Mouse (Mus musculus): ENCODE results near the gene Mtmr11.
"Not testable (repeated sequence)": the region's sequence is repeated elsewhere in the genome, so short reads cannot be mapped to it uniquely, and the experiment has no call there.

Gene Mtmr11

DNA sequence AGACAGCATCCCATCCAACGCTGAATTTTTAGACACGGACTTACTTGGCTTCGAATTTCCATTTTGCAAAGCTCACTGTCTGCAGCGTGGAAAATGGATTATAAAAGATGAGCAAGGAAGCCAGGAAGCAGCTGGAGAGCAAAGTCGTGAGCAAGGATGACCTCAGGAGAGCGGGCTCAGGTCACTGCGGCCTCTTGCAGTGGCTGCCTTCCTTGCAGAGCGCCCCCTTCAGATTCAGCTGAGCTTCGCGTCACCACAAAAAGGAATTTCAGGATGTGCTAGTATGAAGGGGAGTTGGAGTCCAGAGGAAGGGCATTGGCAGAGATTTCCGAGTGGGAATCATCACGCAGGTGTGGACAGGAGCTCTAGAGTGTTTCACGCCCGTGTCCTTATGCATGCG, 47.4 kb downstream of the Mtmr11 start:
- DNase-seq (ENCODE audit: low spot score in 2 of 2) = no peak

DNA sequence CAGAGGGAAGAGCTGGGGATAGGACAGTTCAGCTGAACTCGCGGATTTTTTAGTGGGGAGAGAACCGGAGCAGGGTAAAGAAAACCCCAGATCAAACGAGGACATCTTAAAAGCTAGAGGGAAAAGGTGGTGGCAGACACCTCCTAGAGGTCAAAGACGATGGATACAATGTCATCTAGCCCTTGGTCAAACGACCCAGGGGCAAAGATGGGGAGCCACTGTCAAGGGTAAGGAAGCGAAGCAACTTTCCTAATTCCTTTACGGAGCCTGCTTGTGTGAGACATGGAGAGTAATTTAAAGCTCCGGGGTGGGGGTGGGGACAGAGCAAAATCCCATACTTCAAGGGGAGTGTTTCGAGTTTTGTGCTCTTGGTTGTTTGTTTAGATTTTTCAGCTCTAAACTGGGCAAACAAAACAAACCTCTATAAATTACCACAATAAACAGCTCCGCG, 57.4 kb downstream of the Mtmr11 start:
- peak; percentile 54 to 60 for DNase-seq (ENCODE audit: low spot score in 2 of 2)

- DNase-seq (ENCODE audit: low spot score in 2 of 2) = peak; percentile 76 to 77
Observed at GRCm38 (mm10) chr3:96219661-96220130, 57.9 kb downstream of the Mtmr11 start, which contains the start of the genes Bola1 and Hist2h2ab. Gene Bola1, minus strand, starts transcription at chr3:96219709. Gene Hist2h2ab, plus strand, starts transcription at chr3:96219865.

DNA sequence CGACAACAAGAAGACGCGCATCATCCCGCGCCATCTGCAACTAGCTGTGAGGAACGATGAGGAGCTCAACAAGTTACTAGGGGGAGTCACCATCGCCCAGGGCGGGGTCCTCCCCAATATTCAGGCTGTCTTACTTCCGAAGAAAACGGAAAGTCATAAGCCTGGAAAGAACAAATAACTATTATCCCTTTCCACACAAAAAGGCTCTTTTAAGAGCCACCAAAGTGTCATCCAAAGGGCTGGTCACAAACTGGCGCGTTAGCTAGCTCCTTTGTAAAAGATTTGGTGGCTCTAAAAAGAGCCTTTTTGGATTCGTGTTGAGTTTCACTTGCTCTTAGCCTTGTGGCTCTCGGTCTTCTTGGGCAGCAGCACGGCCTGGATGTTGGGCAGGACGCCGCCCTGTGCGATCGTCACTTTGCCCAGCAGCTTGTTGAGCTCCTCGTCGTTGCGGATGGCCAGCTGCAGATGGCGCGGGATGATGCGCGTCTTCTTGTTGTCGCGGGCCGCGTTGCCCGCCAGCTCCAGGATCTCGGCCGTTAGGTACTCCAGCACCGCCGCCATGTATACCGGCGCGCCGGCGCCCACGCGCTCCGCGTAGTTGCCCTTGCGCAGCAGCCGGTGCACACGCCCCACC, 58.4 kb downstream of the Mtmr11 start:
- DNase-seq (ENCODE audit: low spot score in 2 of 2) = not testable (repeated sequence)

GRCm38 (mm10) chr3:96220765-96221639, 59.2 kb downstream of the Mtmr11 start, which contains the start of the genes Hist2h2ac and Hist2h2be:
Gene Hist2h2ac, minus strand, starts transcription at chr3:96220880.
Gene Hist2h2be, plus strand, starts transcription at chr3:96221119.
- peak; percentile 84 to 88 for DNase-seq (ENCODE audit: low spot score in 2 of 2)
